Mouse (Mus musculus): ENCODE measurements around the gene Tcl1b3. TPM values are rescaled to one million over a fixed set of nuclear protein-coding genes. Genes with fewer than 3 reads are reported as not detected.
A peak's percentile ranks its signal among the peaks of the same experiment; 100 is the strongest.
"Not testable (repeated sequence)": the region's sequence is repeated elsewhere in the genome, so short reads cannot be mapped to it uniquely, and the experiment has no call there.

Tcl1b3 gene
- not detected in 2 replicates for polyA plus RNA-seq (2015; fragmentation: Nextera tagmentation; extraction: Ambion mirVana)

DNA sequence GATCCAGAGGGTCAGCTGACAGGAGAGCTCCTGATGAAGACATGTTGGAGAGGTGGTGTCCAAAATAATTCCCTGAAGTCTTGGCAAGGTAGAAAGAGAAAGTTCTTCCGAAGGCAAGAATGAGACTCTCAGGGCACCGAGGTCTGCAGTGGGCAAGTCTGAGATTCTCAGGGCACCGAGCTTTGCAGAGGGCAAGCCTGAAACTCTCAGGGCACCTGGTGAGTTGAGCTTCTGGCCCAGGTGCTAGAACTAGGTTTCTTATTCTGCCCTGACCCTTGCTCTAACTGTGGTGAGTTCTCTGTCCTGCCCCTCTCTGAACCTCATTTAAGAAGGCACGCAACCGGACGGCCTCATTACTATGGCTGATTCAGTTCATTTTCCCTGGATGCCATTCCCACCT is at the start of gene Tcl1b3:
Gene Tcl1b3, plus strand, starts transcription at position 301 of the 400 bp plus-strand sequence.
- not testable (repeated sequence) for H3K9me3 ChIP-seq (replicated peaks); H3K4me2 ChIP-seq; H3K36me3 ChIP-seq; H3K4me1 ChIP-seq (replicated peaks); H3K9ac ChIP-seq; H3K27me3 ChIP-seq; H3K27ac ChIP-seq; ATAC-seq (ENCODE audit: low read depth); DNase-seq; H3K4me3 ChIP-seq (replicated peaks)
- 77% methylated on average over 6 of the region's 6 CpGs for WGBS (ENCODE audit: insufficient replicate concordance)

GRCm38 (mm10) chr12:105143096-105143495 is 47.7 kb upstream of the Tcl1b3 start:
- no peak for ATAC-seq (ENCODE audit: low read depth)

DNA sequence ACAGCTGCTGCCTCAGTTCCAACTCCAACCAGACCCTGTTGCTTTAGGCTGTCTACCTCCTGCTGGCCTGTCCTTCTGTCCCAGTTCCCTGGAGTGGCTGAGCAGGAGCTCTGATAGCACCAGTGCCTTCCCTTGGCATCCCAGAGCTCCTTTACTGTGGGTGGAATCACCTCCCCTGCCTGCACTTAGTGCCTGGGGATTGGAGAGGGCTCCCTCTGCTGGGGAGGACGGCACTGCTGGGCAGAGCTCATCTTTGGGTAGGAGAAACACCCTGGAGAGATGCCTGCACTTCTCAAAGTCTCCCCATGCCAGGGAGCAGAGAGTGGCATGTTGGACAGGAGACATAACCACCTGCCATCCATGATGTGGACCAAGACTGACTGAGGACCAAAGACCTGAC is 45.9 kb upstream of the Tcl1b3 start:
- WGBS (ENCODE audit: insufficient replicate concordance), result 24% methylated on average over 1 of the region's 1 CpGs
- not testable (repeated sequence) for DNase-seq; H3K27ac ChIP-seq; H3K9ac ChIP-seq; H3K36me3 ChIP-seq; H3K27me3 ChIP-seq; ATAC-seq (ENCODE audit: low read depth); H3K4me2 ChIP-seq; H3K9me3 ChIP-seq (replicated peaks); H3K4me1 ChIP-seq (replicated peaks); H3K4me3 ChIP-seq (replicated peaks)

More at GRCm38 (mm10) chr12:105143096-105143495, 47.7 kb upstream of the Tcl1b3 start:
- no peak overlapping the region for H3K4me2 ChIP-seq
- no peak overlapping the region for H3K4me3 ChIP-seq (replicated peaks)
- 59% methylated on average over 3 of the region's 3 CpGs for WGBS (ENCODE audit: insufficient replicate concordance)
- H3K9ac ChIP-seq, result no peak overlapping the region
- no peaks in the 10 kb centered on the region for H3K27me3 ChIP-seq
- no peaks in the 10 kb centered on the region for H3K36me3 ChIP-seq
- H3K4me1 ChIP-seq (replicated peaks), result no peaks in the 10 kb centered on the region
- DNase-seq, result no peak
- no peak overlapping the region for H3K27ac ChIP-seq
- no peaks in the 10 kb centered on the region for H3K9me3 ChIP-seq (replicated peaks)

DNA sequence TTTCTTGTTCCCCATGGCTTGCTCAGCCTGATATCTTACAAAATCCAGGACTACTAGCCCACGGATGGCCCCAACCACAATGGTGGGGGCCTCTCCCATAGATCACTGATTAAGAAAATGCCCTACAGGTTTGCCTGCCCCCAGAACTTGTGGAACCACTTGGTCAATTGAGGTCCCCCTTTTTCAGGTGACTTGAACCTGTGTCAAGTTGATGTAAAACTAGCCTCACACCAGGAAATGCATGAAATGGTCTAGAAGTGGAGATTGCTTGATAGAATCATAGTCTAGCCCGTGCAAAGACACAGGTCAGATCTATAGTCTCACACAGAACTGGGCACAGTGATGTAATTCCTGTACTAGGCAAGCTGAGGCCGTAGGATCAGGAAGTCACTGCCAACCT is 45.1 kb upstream of the Tcl1b3 start, which contains the start of gene Tcl1b2:
Gene Tcl1b2, plus strand, starts transcription at position 301 of the 400 bp plus-strand sequence.
- H3K9ac ChIP-seq, result no peak within 1 kb of the TSS
- no peak for DNase-seq
- WGBS (ENCODE audit: insufficient replicate concordance), result 39% methylated on average over 3 of the region's 3 CpGs
- H3K27me3 ChIP-seq, result no peaks in the 10 kb centered on the region
- no peaks in the 10 kb centered on the region for H3K9me3 ChIP-seq (replicated peaks)
- H3K4me3 ChIP-seq (replicated peaks), result no peak within 1 kb of the TSS
- ATAC-seq (ENCODE audit: low read depth), result no peak
- H3K36me3 ChIP-seq, result no peaks in the 10 kb centered on the region
- no peak within 1 kb of the TSS for H3K4me2 ChIP-seq
- no peak within 1 kb of the TSS for H3K27ac ChIP-seq
- no peaks in the 10 kb centered on the region for H3K4me1 ChIP-seq (replicated peaks)

DNA sequence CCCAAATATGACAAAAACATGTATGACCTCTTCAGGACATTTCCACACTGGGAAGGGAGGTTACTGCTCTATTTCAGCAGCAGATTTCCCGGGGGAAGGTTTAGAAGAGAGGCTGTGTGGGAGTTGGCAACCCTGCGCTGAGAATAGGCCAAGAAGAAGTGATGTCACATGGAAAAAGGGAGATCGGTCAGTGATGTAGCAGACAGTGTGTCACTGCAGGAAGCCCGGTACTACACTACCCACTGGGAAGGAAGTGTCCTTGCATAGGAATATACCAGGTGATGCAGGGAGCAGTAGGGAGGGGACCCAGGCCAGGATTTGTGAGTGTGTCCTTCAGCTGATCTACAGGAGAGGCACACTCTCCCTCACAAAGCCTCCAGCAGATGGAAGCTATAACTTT is 35.6 kb upstream of the Tcl1b3 start:
- not testable (repeated sequence) for ATAC-seq (ENCODE audit: low read depth); H3K9ac ChIP-seq; H3K27ac ChIP-seq; H3K4me2 ChIP-seq; H3K9me3 ChIP-seq (replicated peaks); H3K27me3 ChIP-seq; DNase-seq; H3K4me1 ChIP-seq (replicated peaks); H3K4me3 ChIP-seq (replicated peaks); H3K36me3 ChIP-seq
- 43% methylated on average over 4 of the region's 4 CpGs for WGBS (ENCODE audit: insufficient replicate concordance)

DNA sequence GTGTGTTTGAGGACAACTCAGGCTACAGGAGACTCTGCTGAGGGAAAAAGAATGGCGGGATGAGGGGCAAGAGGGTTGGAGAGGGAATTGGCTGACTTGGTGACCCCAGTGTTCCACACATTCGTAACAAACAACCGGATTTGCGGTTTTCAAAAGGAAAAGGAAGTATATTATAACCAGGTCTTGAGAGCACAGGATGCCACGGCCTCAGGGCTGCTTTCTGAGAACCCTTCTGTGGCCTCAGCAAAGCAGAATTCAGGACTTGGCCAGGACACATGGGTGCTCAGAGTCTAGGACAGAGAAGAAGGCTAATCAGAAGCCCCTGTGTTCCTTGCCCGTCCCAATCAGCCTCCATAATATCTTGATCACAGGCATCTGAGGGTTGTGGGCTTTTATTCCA is 32.0 kb upstream of the Tcl1b3 start:
- ATAC-seq (ENCODE audit: low read depth), result no peak
- no peak for DNase-seq
- H3K27me3 ChIP-seq, result no peaks in the 10 kb centered on the region
- H3K9ac ChIP-seq, result no peak overlapping the region
- 52% methylated on average over 6 of the region's 6 CpGs for WGBS (ENCODE audit: insufficient replicate concordance)
- H3K36me3 ChIP-seq, result no peaks in the 10 kb centered on the region
- H3K4me3 ChIP-seq (replicated peaks), result no peak overlapping the region
- H3K4me1 ChIP-seq (replicated peaks), result no peaks in the 10 kb centered on the region
- no peaks in the 10 kb centered on the region for H3K9me3 ChIP-seq (replicated peaks)
- no peak overlapping the region for H3K4me2 ChIP-seq
- H3K27ac ChIP-seq, result no peak overlapping the region

DNA sequence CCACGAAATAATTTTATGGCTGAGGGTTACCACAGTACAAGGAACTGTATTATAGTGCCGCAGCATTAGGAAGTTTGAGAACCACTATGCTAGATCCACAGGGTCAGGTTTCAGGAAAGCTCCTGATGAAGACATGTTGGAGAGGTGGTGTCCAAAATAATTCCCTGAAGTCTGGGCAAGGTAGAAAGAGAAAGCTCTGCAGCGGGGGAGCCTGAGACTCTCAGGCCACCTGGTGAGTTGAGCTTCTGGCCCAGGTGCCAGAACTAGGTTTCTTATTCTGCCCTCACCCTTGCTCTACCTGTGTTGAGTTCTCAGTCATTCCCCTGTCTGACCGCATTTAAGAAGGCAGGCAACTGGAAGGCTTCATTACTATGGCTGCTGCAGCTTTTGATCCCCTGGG is 31.5 kb upstream of the Tcl1b3 start, which contains the start of gene Tcl1b1:
Gene Tcl1b1, plus strand, starts transcription at position 301 of the 400 bp plus-strand sequence.
- no peak within 1 kb of the TSS for H3K9ac ChIP-seq
- no peak within 1 kb of the TSS for H3K4me3 ChIP-seq (replicated peaks)
- no peak within 1 kb of the TSS for H3K27ac ChIP-seq
- H3K9me3 ChIP-seq (replicated peaks), result no peaks in the 10 kb centered on the region
- no peaks in the 10 kb centered on the region for H3K36me3 ChIP-seq
- ATAC-seq (ENCODE audit: low read depth), result no peak
- 54% methylated on average over 4 of the region's 4 CpGs for WGBS (ENCODE audit: insufficient replicate concordance)
- H3K27me3 ChIP-seq, result no peaks in the 10 kb centered on the region
- no peak within 1 kb of the TSS for H3K4me2 ChIP-seq
- no peaks in the 10 kb centered on the region for H3K4me1 ChIP-seq (replicated peaks)
- no peak for DNase-seq

DNA sequence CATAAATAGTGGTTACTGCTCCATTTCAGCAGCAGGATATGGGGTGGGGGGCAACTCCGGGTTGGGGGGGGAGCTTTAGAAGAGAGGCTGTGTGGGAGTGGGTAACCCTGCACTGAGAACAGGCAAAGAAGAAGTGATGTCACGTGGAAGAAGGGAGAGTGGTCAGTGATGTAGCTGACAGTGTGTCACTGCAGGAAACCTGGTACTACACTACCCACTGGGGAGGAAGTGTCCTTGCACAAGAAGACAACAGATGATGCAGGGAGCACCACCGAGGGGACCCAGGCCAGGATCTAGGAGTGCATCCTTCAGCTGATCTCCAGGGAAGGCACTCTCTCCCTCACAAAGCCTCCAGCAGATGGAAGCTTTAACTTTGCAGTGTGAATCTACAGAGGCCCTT is 24.1 kb upstream of the Tcl1b3 start:
- WGBS (ENCODE audit: insufficient replicate concordance), result 30% methylated on average over 3 of the region's 3 CpGs
- ATAC-seq (ENCODE audit: low read depth) (no peak), DNase-seq (no peak)
- Histone ChIP-seq H3K4me3 (replicated peaks) (no peak overlapping the region), H3K27me3 (no peaks in the 10 kb centered on the region), H3K9me3 (replicated peaks) (no peaks in the 10 kb centered on the region), H3K4me1 (replicated peaks) (no peaks in the 10 kb centered on the region), H3K36me3 (no peaks in the 10 kb centered on the region), H3K4me2 (no peak overlapping the region), H3K9ac (no peak overlapping the region), H3K27ac (no peak overlapping the region)

DNA sequence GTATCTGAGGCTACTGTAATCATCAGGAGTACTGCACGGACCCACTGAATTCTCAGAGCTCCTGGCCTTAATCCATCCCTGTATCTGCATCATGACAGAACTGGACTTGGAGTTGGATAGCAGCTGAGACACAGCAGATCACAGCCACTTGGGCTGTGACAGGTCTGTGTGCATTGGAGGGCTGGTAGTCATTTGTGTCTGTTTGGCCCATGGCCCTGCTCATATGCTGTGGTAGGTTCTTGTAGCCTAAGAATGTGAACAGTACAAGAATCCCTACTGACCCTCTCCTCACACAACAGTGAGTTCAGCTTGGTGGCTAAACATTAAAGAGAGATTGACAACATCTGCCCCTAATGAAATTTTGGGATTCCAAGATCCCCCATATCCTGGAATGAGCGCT is 17.5 kb upstream of the Tcl1b3 start:
- no peaks in the 10 kb centered on the region for H3K36me3 ChIP-seq
- no peaks in the 10 kb centered on the region for H3K4me1 ChIP-seq (replicated peaks)
- H3K9me3 ChIP-seq (replicated peaks), result no peaks in the 10 kb centered on the region
- H3K27ac ChIP-seq, result no peak overlapping the region
- ATAC-seq (ENCODE audit: low read depth) (no peak), DNase-seq (no peak)
- H3K4me2 ChIP-seq, result no peak overlapping the region
- no peak overlapping the region for H3K9ac ChIP-seq
- H3K4me3 ChIP-seq (replicated peaks), result no peak overlapping the region
- 51% methylated on average over 2 of the region's 2 CpGs for WGBS (ENCODE audit: insufficient replicate concordance)
- no peaks in the 10 kb centered on the region for H3K27me3 ChIP-seq

DNA sequence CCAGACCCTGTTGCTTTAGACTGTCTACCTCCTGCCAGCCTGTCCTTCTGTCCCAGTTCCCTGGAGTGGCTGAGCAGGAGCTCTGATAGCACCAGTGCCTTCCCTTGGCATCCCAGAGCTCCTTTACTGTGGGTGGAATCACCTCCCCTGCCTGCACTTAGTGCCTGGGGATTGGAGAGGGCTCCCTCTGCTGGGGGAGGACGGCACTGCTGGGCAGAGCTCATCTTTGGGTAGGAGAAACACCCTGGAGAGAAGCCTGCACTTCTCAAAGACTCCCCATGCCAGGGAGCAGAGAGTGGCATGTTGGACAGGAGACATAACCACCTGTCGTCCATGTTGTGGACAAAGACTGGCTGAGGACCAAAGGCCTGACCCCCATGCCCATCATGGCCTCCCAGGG is 16.5 kb upstream of the Tcl1b3 start:
- H3K4me1 ChIP-seq (replicated peaks); H3K4me2 ChIP-seq; ATAC-seq (ENCODE audit: low read depth); H3K36me3 ChIP-seq; H3K27me3 ChIP-seq; H3K9me3 ChIP-seq (replicated peaks); H3K4me3 ChIP-seq (replicated peaks); H3K9ac ChIP-seq; H3K27ac ChIP-seq: not testable (repeated sequence)
- 7% methylated on average over 2 of the region's 2 CpGs for WGBS (ENCODE audit: insufficient replicate concordance)
- DNase-seq, result peak; percentile 22

GRCm38 (mm10) chr12:105176044-105176443 is 14.8 kb upstream of the Tcl1b3 start, which contains the start of gene Tcl1b5:
Tcl1b5 (plus strand) TSS chr12:105176344.
- not testable (repeated sequence) for H3K9ac ChIP-seq; H3K4me2 ChIP-seq; H3K4me3 ChIP-seq (replicated peaks); H3K27ac ChIP-seq; H3K4me1 ChIP-seq (replicated peaks); H3K9me3 ChIP-seq (replicated peaks); H3K36me3 ChIP-seq; DNase-seq; ATAC-seq (ENCODE audit: low read depth); H3K27me3 ChIP-seq
- 39% methylated on average over 3 of the region's 3 CpGs for WGBS (ENCODE audit: insufficient replicate concordance)

- WGBS (ENCODE audit: insufficient replicate concordance), result 20% methylated on average over 4 of the region's 4 CpGs
- not testable (repeated sequence) for H3K9ac ChIP-seq; H3K4me1 ChIP-seq (replicated peaks); H3K27ac ChIP-seq; DNase-seq; H3K36me3 ChIP-seq; H3K27me3 ChIP-seq; H3K4me3 ChIP-seq (replicated peaks); ATAC-seq (ENCODE audit: low read depth); H3K9me3 ChIP-seq (replicated peaks); H3K4me2 ChIP-seq
Observed at GRCm38 (mm10) chr12:105181040-105181644, 9.7 kb upstream of the Tcl1b3 start.
